Comparison of ENCODE assay signal across 8 mouse cellular contexts in genomic region chr15:77798664-77799490, GRCm38 (mm10). TPM values are rescaled to one million over a fixed set of nuclear protein-coding genes. Genes with fewer than 3 reads are reported as not detected.
A peak's percentile ranks its signal among the peaks of the same experiment; 100 is the strongest.
DNase-seq lines count a peak whose midpoint lies in the region; ATAC-seq and TF ChIP-seq lines count a peak whose summit lies in the region.

No protein-coding gene starts in this region.

- peak; percentile 82 for ATAC-seq in heart, embryonic 15.5 days (replicated peaks; ENCODE audit: insufficient number of reproducible peaks, insufficient read depth, low FRiP score, low read depth)
- ATAC-seq in stomach, postnatal 0 days (ENCODE audit: low FRiP score, low TSS enrichment) = peak; percentile 71
- no peak for ATAC-seq in erythroid progenitor cell, adult 5-6 weeks (replicated peaks; ENCODE audit: low FRiP score, poor library complexity, severe bottlenecking)

- peaks cover 99% of the 10 kb centered on the region for H3K4me1 ChIP-seq in heart, embryonic 15.5 days (replicated peaks)
- H3K4me1 ChIP-seq in stomach, postnatal 0 days (replicated peaks; ENCODE audit: control insufficient read depth, insufficient read depth) = peaks cover 28% of the 10 kb centered on the region

- no peaks in the 10 kb centered on the region for H3K9me3 ChIP-seq in heart, embryonic 15.5 days (replicated peaks)
- H3K9me3 ChIP-seq in stomach, postnatal 0 days (ENCODE audit: control insufficient read depth, low read length) = no peaks in the 10 kb centered on the region

- TF ChIP-seq CTCF in stomach, postnatal 0 days (IDR thresholded peaks at IDR 0.05; ENCODE audit: low read depth) = no peak

- peak overlapping the region; percentile 39 for H3K9ac ChIP-seq in heart, embryonic 15.5 days
- H3K9ac ChIP-seq in stomach, postnatal 0 days (ENCODE audit: low read length) = peak overlapping the region; percentile 48

- WGBS in heart, embryonic 15.5 days = 13% methylated on average over 14 of the region's 14 CpGs
- 10% methylated on average over 14 of the region's 14 CpGs for WGBS in stomach, postnatal 0 days

- TF ChIP-seq EP300 in stomach, postnatal 0 days (optimal IDR thresholded peaks at IDR 0.05) = peak; percentile 32

- no peak overlapping the region for H3K4me3 ChIP-seq in heart, embryonic 15.5 days
- H3K4me3 ChIP-seq in stomach, postnatal 0 days (ENCODE audit: low read depth, low read length) = no peak overlapping the region

- no peaks in the 10 kb centered on the region for H3K27me3 ChIP-seq in heart, embryonic 15.5 days
- H3K27me3 ChIP-seq in stomach, postnatal 0 days (ENCODE audit: control insufficient read depth, insufficient read depth, low read length) = no peaks in the 10 kb centered on the region

- DNase-seq in urinary bladder, adult 18-20 months (ENCODE audit: low spot score in 2 of 2) = peak; percentile 55 to 76
- DNase-seq in urinary bladder, postnatal 10 days (ENCODE audit: low spot score) = no peak
- DNase-seq in embryo, embryonic 11 days = peak; percentile 78
- peak; percentile 82 for DNase-seq in kidney, postnatal 14 days
- peak; percentile 73 to 84 for DNase-seq in lung, postnatal 4 days
- peak; percentile 71 for DNase-seq in stomach, postnatal 0 days (ENCODE audit: low spot score)

- peak overlapping the region; percentile 35 for H3K4me2 ChIP-seq in heart, embryonic 15.5 days
- peak overlapping the region; percentile 2; the same call in 1 of the 2 replicates for H3K4me2 ChIP-seq in stomach, postnatal 0 days (replicated peaks; ENCODE audit: low read depth)

- H3K27ac ChIP-seq in heart, embryonic 15.5 days = peak overlapping the region; percentile 99
- peak overlapping the region; percentile 97 for H3K27ac ChIP-seq in stomach, postnatal 0 days (replicated peaks)

- peaks cover 24% of the 10 kb centered on the region for H3K36me3 ChIP-seq in heart, embryonic 15.5 days
- H3K36me3 ChIP-seq in stomach, postnatal 0 days (ENCODE audit: control insufficient read depth, insufficient read depth, low read length) = peaks cover 30% of the 10 kb centered on the region

RNA-seq across cellular contexts. Expression of gene Apol8, which starts 42.1 kb away (rescaled TPM):
- polyA plus RNA-seq in heart, embryonic 15.5 days (2015; fragmentation: Nextera tagmentation; extraction: Ambion mirVana) = 0.24 TPM in 1 of 2 replicates, not detected in the other
- polyA plus RNA-seq in stomach, postnatal 0 days (2015; fragmentation: Nextera tagmentation; extraction: Ambion mirVana) = 0.05 and 0.10 TPM in 2 replicates
- total RNA-seq in erythroid progenitor cell, adult 5-6 weeks (2015; ENCODE audit: low replicate concordance) = 160 and 228 TPM in 2 replicates
- total RNA-seq in erythroid progenitor cell, adult 5-6 weeks (2017; ENCODE audit: low replicate concordance) = 210 and 246 TPM in 2 replicates

RNA-seq across cellular contexts. Expression of gene Myh9, which starts 43.1 kb away (rescaled TPM):
- polyA plus RNA-seq in heart, embryonic 15.5 days (2015; fragmentation: Nextera tagmentation; extraction: Ambion mirVana) = 25.2 and 33.7 TPM in 2 replicates
- polyA plus RNA-seq in stomach, postnatal 0 days (2015; fragmentation: Nextera tagmentation; extraction: Ambion mirVana) = 27.9 and 32.9 TPM in 2 replicates
- 104 and 105 TPM in 2 replicates for total RNA-seq in erythroid progenitor cell, adult 5-6 weeks (2015; ENCODE audit: low replicate concordance)
- total RNA-seq in erythroid progenitor cell, adult 5-6 weeks (2017; ENCODE audit: low replicate concordance) = 198 and 213 TPM in 2 replicates
